Comparison of ENCODE assay signal across 28 mouse cellular contexts in genomic region chr12:73548259-73548658, GRCm38 (mm10). TPM values are rescaled to one million over a fixed set of nuclear protein-coding genes. Genes with fewer than 3 reads are reported as not detected.
DNase-seq lines count a peak whose midpoint lies in the region; ATAC-seq and TF ChIP-seq lines count a peak whose summit lies in the region.
"Had no signal": no experiment of that assay in that cellular context is flagged by ENCODE, and none has a peak within 500 bp of the region (broad histone marks: within the 10 kb centered on the region; RNA-seq: fewer than 3 reads in every experiment).

No protein-coding gene starts in this region.

- no peak overlapping the region for H3K4me3 ChIP-seq in limb, embryonic 12.5 days (replicated peaks)
- no peak overlapping the region for H3K4me3 ChIP-seq in limb, embryonic 10.5 days
- peak overlapping the region; percentile 13; the same call in 1 of the 2 replicates for H3K4me3 ChIP-seq in intestine, embryonic 16.5 days (ENCODE audit: low read length)
- H3K4me3 ChIP-seq in stomach, embryonic 14.5 days (ENCODE audit: low read depth, low read length) = no peak overlapping the region
- no peak overlapping the region for H3K4me3 ChIP-seq in stomach, postnatal 0 days (ENCODE audit: low read depth, low read length)
- H3K4me3 ChIP-seq in midbrain, embryonic 15.5 days = no peak overlapping the region
- H3K4me3 ChIP-seq: embryonic facial prominence, embryonic 10.5 days; embryonic facial prominence, embryonic 13.5 days; erythroblast, embryonic 14.5 days; forebrain, embryonic 12.5 days; forebrain, embryonic 15.5 days; heart, adult 2 months; heart, embryonic 10.5 days; hindbrain, embryonic 13.5 days had no signal

- no peaks in the 10 kb centered on the region for H3K9me3 ChIP-seq in limb, embryonic 12.5 days
- H3K9me3 ChIP-seq in limb, embryonic 10.5 days (replicated peaks) = no peaks in the 10 kb centered on the region
- no peaks in the 10 kb centered on the region for H3K9me3 ChIP-seq in intestine, embryonic 16.5 days (ENCODE audit: control insufficient read depth, low read length)
- H3K9me3 ChIP-seq in stomach, embryonic 14.5 days (ENCODE audit: control insufficient read depth, low read depth, low read length) = no peaks in the 10 kb centered on the region
- no peaks in the 10 kb centered on the region for H3K9me3 ChIP-seq in stomach, postnatal 0 days (ENCODE audit: control insufficient read depth, low read length)
- H3K9me3 ChIP-seq in midbrain, embryonic 15.5 days = no peaks in the 10 kb centered on the region
- H3K9me3 ChIP-seq: embryonic facial prominence, embryonic 10.5 days; embryonic facial prominence, embryonic 13.5 days; forebrain, embryonic 12.5 days; forebrain, embryonic 15.5 days; heart, embryonic 10.5 days; hindbrain, embryonic 13.5 days had no signal

- H3K27me3 ChIP-seq in limb, embryonic 12.5 days = peaks cover 64% of the 10 kb centered on the region
- H3K27me3 ChIP-seq in limb, embryonic 10.5 days (ENCODE audit: low read depth, poor library complexity, severe bottlenecking) = peaks cover 90% of the 10 kb centered on the region
- peaks cover 28% of the 10 kb centered on the region for H3K27me3 ChIP-seq in intestine, embryonic 16.5 days (replicated peaks; ENCODE audit: control insufficient read depth, insufficient read depth, low read length)
- H3K27me3 ChIP-seq in stomach, embryonic 14.5 days (ENCODE audit: control insufficient read depth, insufficient read depth, low read length) = peaks cover 39% of the 10 kb centered on the region
- H3K27me3 ChIP-seq in stomach, postnatal 0 days (ENCODE audit: control insufficient read depth, insufficient read depth, low read length) = 0 out of 2 replicates have a peak, but pooled peaks cover 3% of the 10 kb centered on the region
- H3K27me3 ChIP-seq in midbrain, embryonic 15.5 days (replicated peaks) = peaks cover 70% of the 10 kb centered on the region
- H3K27me3 ChIP-seq: CH12.LX had no signal

- WGBS in limb, embryonic 12.5 days = 65% methylated on average over 8 of the region's 8 CpGs
- WGBS in limb, embryonic 10.5 days = 75% methylated on average over 8 of the region's 8 CpGs
- 50% methylated on average over 8 of the region's 8 CpGs for WGBS in intestine, embryonic 16.5 days
- 54% methylated on average over 8 of the region's 8 CpGs for WGBS in stomach, embryonic 14.5 days
- 39% methylated on average over 8 of the region's 8 CpGs for WGBS in stomach, postnatal 0 days
- WGBS in midbrain, embryonic 15.5 days = 78% methylated on average over 8 of the region's 8 CpGs

- H3K9ac ChIP-seq in limb, embryonic 12.5 days (replicated peaks) = no peak overlapping the region
- peak overlapping the region; percentile 57 for H3K9ac ChIP-seq in intestine, embryonic 16.5 days (ENCODE audit: low read depth, low read length)
- H3K9ac ChIP-seq in stomach, embryonic 14.5 days (replicated peaks; ENCODE audit: low read depth, low read length) = no peak overlapping the region
- 0 out of 2 replicates have a peak overlapping the region, but pooled peaks have one; percentile 13 for H3K9ac ChIP-seq in stomach, postnatal 0 days (ENCODE audit: low read length)
- no peak overlapping the region for H3K9ac ChIP-seq in midbrain, embryonic 15.5 days
- H3K9ac ChIP-seq: embryonic facial prominence, embryonic 13.5 days; forebrain, embryonic 12.5 days; forebrain, embryonic 15.5 days; hindbrain, embryonic 13.5 days had no signal

- H3K4me2 ChIP-seq in limb, embryonic 12.5 days = peak overlapping the region; percentile 9; the same call in 1 of the 2 replicates
- H3K4me2 ChIP-seq in intestine, embryonic 16.5 days (ENCODE audit: low read depth, low read length) = peak overlapping the region; percentile 23
- H3K4me2 ChIP-seq in stomach, embryonic 14.5 days (replicated peaks; ENCODE audit: low read depth, low read length) = no peak overlapping the region
- H3K4me2 ChIP-seq in stomach, postnatal 0 days (replicated peaks; ENCODE audit: low read depth) = peak overlapping the region; percentile 35; the same call in 1 of the 2 replicates
- no peak overlapping the region for H3K4me2 ChIP-seq in midbrain, embryonic 15.5 days
- H3K4me2 ChIP-seq: embryonic facial prominence, embryonic 13.5 days; forebrain, embryonic 12.5 days; forebrain, embryonic 15.5 days; hindbrain, embryonic 13.5 days had no signal

- ATAC-seq in limb, embryonic 12.5 days (ENCODE audit: insufficient number of reproducible peaks, insufficient read depth, low FRiP score, low TSS enrichment, low read depth) = no peak
- peak; percentile 49 for ATAC-seq in intestine, embryonic 16.5 days
- 0 out of 2 replicates have a peak, but pooled peaks have one; percentile 35 for ATAC-seq in stomach, embryonic 14.5 days (ENCODE audit: insufficient number of reproducible peaks, insufficient read depth, low FRiP score, low read depth)
- peak; percentile 77 for ATAC-seq in stomach, postnatal 0 days (ENCODE audit: low FRiP score, low TSS enrichment)
- ATAC-seq in midbrain, embryonic 15.5 days (replicated peaks) = no peak
- ATAC-seq: forebrain, embryonic 15.5 days; hindbrain, postnatal 0 days had no signal

- no peak for DNase-seq in limb, embryonic 10.5 days (ENCODE audit: low spot score)
- DNase-seq in stomach, postnatal 0 days (ENCODE audit: low spot score) = peak; percentile 71
- DNase-seq in kidney, postnatal 25 days = no peak
- DNase-seq in adrenal gland, adult (ENCODE audit: inconsistent age in 2 of 2, low spot score in 1 of 2) = no peak
- DNase-seq: adrenal gland, adult 8-10 months; adrenal gland, postnatal 25 days; B cell, adult 2 months; cerebellum, adult 11-12 months; cerebellum, adult 8-10 months; cerebellum, postnatal 10 days; cerebellum, postnatal 36 days; embryo, embryonic 11 days; gastrocnemius, postnatal 25 days; heart, adult 2 months had no signal

- TF ChIP-seq CTCF in stomach, postnatal 0 days (IDR thresholded peaks at IDR 0.05; ENCODE audit: low read depth) = no peak

- no peak overlapping the region for H3K27ac ChIP-seq in limb, embryonic 12.5 days
- no peak overlapping the region for H3K27ac ChIP-seq in limb, embryonic 10.5 days
- H3K27ac ChIP-seq in intestine, embryonic 16.5 days (ENCODE audit: low read length) = peak overlapping the region; percentile 74
- H3K27ac ChIP-seq in stomach, embryonic 14.5 days (ENCODE audit: low read length) = no peak overlapping the region
- H3K27ac ChIP-seq in stomach, postnatal 0 days (replicated peaks) = peak overlapping the region; percentile 84
- no peak overlapping the region for H3K27ac ChIP-seq in midbrain, embryonic 15.5 days
- H3K27ac ChIP-seq: embryonic facial prominence, embryonic 10.5 days; embryonic facial prominence, embryonic 13.5 days; forebrain, embryonic 12.5 days; forebrain, embryonic 15.5 days; heart, adult 2 months; heart, embryonic 10.5 days; hindbrain, embryonic 13.5 days; hindbrain, postnatal 0 days had no signal

- no peak for TF ChIP-seq EP300 in stomach, postnatal 0 days (optimal IDR thresholded peaks at IDR 0.05)

- no peaks in the 10 kb centered on the region for H3K36me3 ChIP-seq in limb, embryonic 12.5 days
- H3K36me3 ChIP-seq in limb, embryonic 10.5 days = no peaks in the 10 kb centered on the region
- H3K36me3 ChIP-seq in intestine, embryonic 16.5 days (ENCODE audit: control insufficient read depth, insufficient read depth, low read length) = no peaks in the 10 kb centered on the region
- H3K36me3 ChIP-seq in stomach, embryonic 14.5 days (ENCODE audit: control insufficient read depth, insufficient read depth, low read length) = no peaks in the 10 kb centered on the region
- no peaks in the 10 kb centered on the region for H3K36me3 ChIP-seq in stomach, postnatal 0 days (ENCODE audit: control insufficient read depth, insufficient read depth, low read length)
- no peaks in the 10 kb centered on the region for H3K36me3 ChIP-seq in midbrain, embryonic 15.5 days (replicated peaks)
- H3K36me3 ChIP-seq: embryonic facial prominence, embryonic 10.5 days; embryonic facial prominence, embryonic 13.5 days; forebrain, embryonic 12.5 days; forebrain, embryonic 15.5 days; G1E; heart, embryonic 10.5 days; hindbrain, embryonic 13.5 days had no signal

- H3K4me1 ChIP-seq in limb, embryonic 12.5 days (replicated peaks) = peaks cover 51% of the 10 kb centered on the region
- peaks cover 52% of the 10 kb centered on the region for H3K4me1 ChIP-seq in limb, embryonic 10.5 days
- peaks cover 13% of the 10 kb centered on the region; the same call in 1 of the 2 replicates for H3K4me1 ChIP-seq in intestine, embryonic 16.5 days (ENCODE audit: control insufficient read depth, insufficient read depth, low read length)
- H3K4me1 ChIP-seq in stomach, embryonic 14.5 days (ENCODE audit: control insufficient read depth, insufficient read depth, low read length) = no peaks in the 10 kb centered on the region
- 0 out of 2 replicates have a peak, but pooled peaks cover 2% of the 10 kb centered on the region for H3K4me1 ChIP-seq in stomach, postnatal 0 days (replicated peaks; ENCODE audit: control insufficient read depth, insufficient read depth)
- H3K4me1 ChIP-seq in midbrain, embryonic 15.5 days = peaks cover 13% of the 10 kb centered on the region

RNA-seq across cellular contexts. Expression of gene Tmem30b, which starts 2.1 kb away (rescaled TPM):
- 21.4 and 27.9 TPM in 2 replicates for polyA plus RNA-seq in limb, embryonic 12.5 days (2016; fragmentation: Nextera tagmentation; extraction: Ambion mirVana)
- polyA plus RNA-seq in limb, embryonic 10.5 days (2016; fragmentation: Nextera tagmentation; extraction: Ambion mirVana) = 9.1 and 15.7 TPM in 2 replicates
- 82.9 and 91.2 TPM in 2 replicates for polyA plus RNA-seq in intestine, embryonic 16.5 days (2015; fragmentation: Nextera tagmentation; extraction: Ambion mirVana)
- 14.5 and 16.8 TPM in 2 replicates for polyA plus RNA-seq in stomach, embryonic 14.5 days (2014; fragmentation: Nextera tagmentation; extraction: Ambion mirVana)
- polyA plus RNA-seq in stomach, postnatal 0 days (2015; fragmentation: Nextera tagmentation; extraction: Ambion mirVana) = 78.3 and 83.9 TPM in 2 replicates
- polyA plus RNA-seq in midbrain, embryonic 15.5 days (2015; fragmentation: Nextera tagmentation; extraction: Ambion mirVana) = 0.31 and 0.49 TPM in 2 replicates
- polyA plus RNA-seq: erythroblast, embryonic 14.5 days; G1E had no signal

RNA-seq across cellular contexts. Expression of gene Prkch, which starts 36.3 kb away (rescaled TPM):
- 10.3 and 11.2 TPM in 2 replicates for polyA plus RNA-seq in limb, embryonic 12.5 days (2016; fragmentation: Nextera tagmentation; extraction: Ambion mirVana)
- 6.4 and 7.4 TPM in 2 replicates for polyA plus RNA-seq in limb, embryonic 10.5 days (2016; fragmentation: Nextera tagmentation; extraction: Ambion mirVana)
- polyA plus RNA-seq in intestine, embryonic 16.5 days (2015; fragmentation: Nextera tagmentation; extraction: Ambion mirVana) = 4.0 and 4.7 TPM in 2 replicates
- 12.0 and 12.1 TPM in 2 replicates for polyA plus RNA-seq in stomach, embryonic 14.5 days (2014; fragmentation: Nextera tagmentation; extraction: Ambion mirVana)
- polyA plus RNA-seq in stomach, postnatal 0 days (2015; fragmentation: Nextera tagmentation; extraction: Ambion mirVana) = 22.3 and 24.8 TPM in 2 replicates
- polyA plus RNA-seq in midbrain, embryonic 15.5 days (2015; fragmentation: Nextera tagmentation; extraction: Ambion mirVana) = 10.1 and 10.3 TPM in 2 replicates
- polyA plus RNA-seq: G1E had no signal

Comparison
In these comparisons a context has a peak if more than half of its experiments do, and no peak if none do; other contexts are left out.
1. H3K27ac ChIP-seq: peak in intestine, embryonic 16.5 days (single experiment) and stomach, postnatal 0 days (single experiment); none in limb, embryonic 12.5 days (single experiment), limb, embryonic 10.5 days (single experiment), stomach, embryonic 14.5 days (single experiment) and midbrain, embryonic 15.5 days (single experiment).
2. H3K4me2 ChIP-seq: peak in limb, embryonic 12.5 days (single experiment), intestine, embryonic 16.5 days (single experiment) and stomach, postnatal 0 days (single experiment); none in stomach, embryonic 14.5 days (single experiment) and midbrain, embryonic 15.5 days (single experiment).
3. H3K9ac ChIP-seq: peak in intestine, embryonic 16.5 days (single experiment) and stomach, postnatal 0 days (single experiment); none in limb, embryonic 12.5 days (single experiment), stomach, embryonic 14.5 days (single experiment) and midbrain, embryonic 15.5 days (single experiment).
4. ATAC-seq: peak in intestine, embryonic 16.5 days (single experiment), stomach, embryonic 14.5 days (single experiment) and stomach, postnatal 0 days (single experiment); none in limb, embryonic 12.5 days (single experiment) and midbrain, embryonic 15.5 days (single experiment).